Mouse (Mus musculus): ENCODE results near the gene Timm23.

DNA sequence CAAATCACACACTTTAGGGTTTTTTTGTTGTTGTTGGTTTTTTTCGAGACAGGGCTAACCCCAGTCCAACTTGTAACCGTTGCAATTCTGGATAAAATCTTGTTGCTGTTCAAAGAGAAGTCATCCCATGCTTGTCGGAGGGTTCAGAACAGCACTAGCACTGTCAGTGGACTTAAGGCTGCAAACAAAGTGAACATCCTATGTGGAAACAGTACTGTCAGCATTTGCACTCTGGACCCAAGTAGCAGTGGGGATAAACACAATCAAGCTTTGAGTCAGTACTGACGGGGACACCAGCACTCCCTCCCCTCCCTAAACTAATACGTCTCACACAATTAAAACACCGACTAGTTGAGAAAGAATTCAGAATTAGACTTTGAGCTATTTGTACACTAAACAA, 20.8 kb downstream of the Timm23 start:
- TF ChIP-seq GATA1 (IDR thresholded peaks at IDR 0.05; ENCODE audit: low read length) (no peak), TAL1 (IDR thresholded peaks at IDR 0.05; ENCODE audit: low read length) (no peak)

Measured in erythroblast, embryonic 14.5 days (primary cell).